Mouse (Mus musculus) ES-Bruce4 (cell line): ENCODE results near the gene Tspyl1.
"Not testable (repeated sequence)": the region's sequence is repeated elsewhere in the genome, so short reads cannot be mapped to it uniquely, and the experiment has no call there.

Experiments used
- EP300 ChIP-seq: IDR thresholded peaks from 2 replicates; pipeline ENCODE4 v1.6.1; 2011; ENCODE audit warnings: low read depth, low read length; ENCODE audit not compliant: insufficient read depth
- POLR2A ChIP-seq: IDR thresholded peaks from one replicate; pipeline ENCODE4 v1.8.1; 2011; ENCODE audit warnings: low read length; ENCODE audit not compliant: insufficient read depth

DNA sequence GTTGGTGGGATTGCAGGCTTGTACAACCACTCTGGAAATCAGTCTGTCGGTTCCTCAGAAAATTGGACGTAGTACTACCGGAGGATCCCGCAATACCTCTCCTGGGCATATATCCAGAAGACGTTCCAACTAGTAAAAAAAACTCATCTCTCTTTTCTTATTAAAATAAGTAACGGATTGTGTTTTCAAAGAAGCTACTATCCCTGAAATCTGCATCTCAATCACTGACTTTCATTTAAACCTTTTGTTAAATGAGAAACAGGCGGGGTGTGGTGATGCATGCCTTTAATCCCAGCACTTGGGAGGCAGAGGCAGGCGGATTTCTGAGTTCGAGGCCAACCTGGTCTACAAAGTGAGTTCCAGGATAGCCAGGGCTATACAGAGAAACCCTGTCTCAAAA, 29.2 kb upstream of the Tspyl1 start:
- TF ChIP-seq EP300, POLR2A: not testable (repeated sequence)
